Mouse (Mus musculus) mouse trophoblast stem cell (cell line): ENCODE measurements around the gene Bbs9.

Source experiments
- in situ Hi-C, 2 experiments: fragments of 300-500 bp; cut with MseI, MboI; formaldehyde crosslinking; loops; 2 replicates in 1 of 2; 3 replicates in 1 of 2; pipeline ENCODE4 v1.15.1; 2025

Bbs9 gene

GRCm38 (mm10) chr9:22468170-22468898 is 7.2 kb upstream of the Bbs9 start:
- in situ Hi-C loops, result no loop called here

- in situ Hi-C loops, result no loop called here
Measured at GRCm38 (mm10) chr9:22468899-22469259, 6.6 kb upstream of the Bbs9 start.

DNA sequence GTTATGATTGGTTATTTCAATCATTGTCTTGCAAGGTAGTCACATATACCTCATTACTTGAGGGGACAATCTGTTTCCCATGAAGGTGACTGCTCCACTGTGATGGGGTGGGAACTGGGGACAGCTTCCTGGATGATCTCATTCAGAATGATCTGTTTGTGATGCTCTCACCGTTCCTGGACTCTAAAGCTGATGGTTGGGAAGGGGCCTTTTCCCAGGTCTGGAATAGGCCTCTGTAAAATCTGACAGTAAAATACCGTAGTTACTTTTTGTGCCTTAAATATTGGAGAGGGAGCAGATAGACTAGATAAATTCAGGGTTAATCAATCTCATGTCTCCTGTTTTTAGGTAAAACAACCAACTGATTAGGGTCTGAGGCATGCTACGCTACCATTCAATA is 5.9 kb upstream of the Bbs9 start, which contains the start of gene Rp9:
TSS of gene Rp9 (minus strand) at position 101 of the 400 bp plus-strand sequence.
- in situ Hi-C loops, result no loop called here

DNA sequence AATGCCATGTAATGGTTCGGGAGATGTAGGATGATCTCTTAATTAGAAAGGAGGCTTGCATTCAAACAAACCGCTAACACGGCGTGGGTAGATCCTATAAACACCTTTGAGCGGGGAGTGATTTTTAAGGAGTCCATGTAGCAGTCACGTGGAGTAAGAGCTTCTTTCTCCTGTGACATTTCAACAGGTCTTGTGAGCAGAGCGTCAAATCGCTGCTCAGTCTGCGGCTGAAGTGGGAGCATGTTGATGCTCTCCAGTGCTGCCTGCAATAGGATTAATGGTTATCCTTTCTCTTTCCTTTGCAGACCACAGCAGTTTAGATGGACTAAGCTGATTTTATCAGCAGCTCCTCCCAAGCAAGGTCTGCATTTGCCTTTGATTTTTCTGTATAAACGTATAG is 750 bp downstream of the Bbs9 start:
- in situ Hi-C loops, result no loop called here

DNA sequence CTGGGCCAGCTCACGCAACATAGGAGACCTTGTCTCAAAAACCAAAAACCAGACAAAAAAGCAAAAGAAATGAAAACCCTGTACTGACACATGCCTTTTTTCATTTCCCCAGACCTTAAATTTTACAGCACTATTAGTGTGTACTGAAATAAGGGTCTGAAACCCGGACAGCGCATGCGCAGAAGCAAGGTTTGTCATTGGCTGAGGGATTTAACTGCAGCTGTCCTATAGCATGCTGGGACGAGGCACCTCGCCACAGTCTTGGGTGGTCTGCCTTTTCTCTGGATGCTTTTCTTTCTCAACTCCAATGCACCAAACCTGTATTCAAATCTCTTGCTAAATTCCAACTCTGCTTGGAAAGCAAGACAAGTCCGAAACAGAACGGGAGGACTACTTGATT is 3.4 kb downstream of the Bbs9 start:
- in situ Hi-C loops, result no loop called here

GRCm38 (mm10) chr9:22483866-22484561 is 8.5 kb downstream of the Bbs9 start:
- in situ Hi-C loops, result no loop called here

DNA sequence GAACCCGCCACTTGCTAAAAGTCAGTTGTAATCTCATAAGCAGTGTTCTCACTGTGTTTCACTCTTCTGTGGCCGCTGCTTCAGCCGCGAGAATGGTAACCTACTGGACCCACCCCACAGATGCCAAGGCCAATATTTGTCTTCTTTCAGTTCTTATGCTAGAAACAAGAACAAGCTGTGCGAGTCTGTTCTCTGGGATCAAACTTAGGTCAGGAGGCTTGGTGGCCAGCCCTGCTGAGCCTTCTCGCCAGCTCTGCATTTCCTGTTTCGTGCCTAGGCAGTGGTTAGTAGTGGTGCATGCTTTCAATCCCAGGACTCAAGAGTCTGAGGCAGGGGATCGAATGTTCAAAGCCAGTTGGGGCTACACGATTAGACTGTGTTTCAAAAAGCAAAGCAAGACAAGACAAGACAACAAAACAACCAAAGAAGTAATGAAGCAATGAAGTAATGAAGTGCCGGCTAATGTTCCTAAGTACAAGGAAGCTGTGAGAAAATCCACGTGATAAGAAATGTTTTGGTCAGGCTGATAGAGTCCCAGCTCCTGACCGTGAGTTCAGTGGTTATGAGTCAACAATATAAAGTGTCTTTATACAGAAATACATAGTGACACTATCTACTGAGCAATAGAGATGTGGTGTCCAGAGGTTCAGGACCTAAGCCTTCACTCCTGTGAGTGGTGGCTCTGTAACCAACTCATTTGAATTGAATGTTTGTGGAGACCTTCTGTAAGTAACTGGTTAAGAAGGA is 9.2 kb downstream of the Bbs9 start:
- in situ Hi-C loops, result no loop called here

- in situ Hi-C loops, result no loop called here
Measured at GRCm38 (mm10) chr9:22486211-22486610, 10.7 kb downstream of the Bbs9 start.

GRCm38 (mm10) chr9:22488963-22489362 is 13.4 kb downstream of the Bbs9 start:
- in situ Hi-C loops, result no loop called here

GRCm38 (mm10) chr9:22494203-22494807 is 18.8 kb downstream of the Bbs9 start:
- in situ Hi-C loops, result no loop called here

DNA sequence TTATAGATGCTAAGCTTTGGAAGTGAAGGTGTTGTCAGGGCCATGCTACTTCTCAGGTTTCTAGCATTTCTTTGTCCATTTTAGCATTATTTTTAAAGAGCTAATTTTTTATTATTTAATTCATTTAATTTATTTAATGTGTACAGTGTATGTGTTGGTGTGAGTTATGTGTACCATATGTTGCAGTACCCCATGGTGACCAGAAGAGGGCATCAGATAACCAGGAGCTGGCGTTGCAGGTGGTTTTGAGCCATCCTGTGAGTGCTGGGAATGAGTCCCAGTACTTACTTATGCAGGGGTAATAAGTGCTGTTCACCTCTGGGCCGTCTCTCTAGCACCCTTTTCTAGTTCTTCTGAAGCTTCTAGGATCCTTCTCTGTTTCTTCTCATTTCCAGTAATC is 19.6 kb downstream of the Bbs9 start:
- in situ Hi-C loops, result no loop called here

DNA sequence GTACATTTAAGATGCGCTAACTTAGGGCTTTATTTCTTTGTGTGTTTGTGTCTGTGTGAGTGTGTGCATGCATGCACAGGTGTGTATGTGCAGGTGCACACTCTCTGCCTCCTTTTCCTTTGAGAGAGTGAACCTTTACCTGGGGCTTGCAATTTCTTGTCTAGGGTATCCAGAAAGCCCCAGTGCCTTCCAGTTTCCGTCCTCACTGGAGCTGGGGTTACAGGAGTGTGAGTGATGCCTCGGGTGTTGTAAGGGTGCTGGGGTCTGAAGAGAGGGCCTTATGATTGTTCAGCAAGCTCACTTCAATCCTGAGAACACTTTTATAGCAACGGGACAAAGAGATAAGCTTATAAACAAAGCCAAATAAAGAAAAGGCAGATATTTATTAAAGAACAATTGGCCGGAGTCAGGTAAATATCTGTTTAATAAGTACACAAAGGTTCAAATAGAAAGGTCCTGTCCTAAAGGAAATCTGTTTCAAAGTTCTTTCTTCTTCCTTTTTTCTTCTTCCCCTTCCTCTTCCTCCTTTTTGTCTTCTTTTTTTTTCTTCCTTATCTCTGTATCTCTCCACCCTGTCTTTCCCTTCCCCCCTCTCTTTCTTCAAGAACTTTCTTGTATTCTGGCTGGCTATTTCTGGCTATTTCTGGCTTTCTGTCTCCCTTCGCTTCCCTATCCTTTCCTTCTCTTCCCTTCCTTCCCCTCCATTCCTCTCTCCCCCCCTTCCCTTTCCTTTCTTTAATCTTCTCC is 21.7 kb downstream of the Bbs9 start:
- in situ Hi-C loops, result no loop called here

DNA sequence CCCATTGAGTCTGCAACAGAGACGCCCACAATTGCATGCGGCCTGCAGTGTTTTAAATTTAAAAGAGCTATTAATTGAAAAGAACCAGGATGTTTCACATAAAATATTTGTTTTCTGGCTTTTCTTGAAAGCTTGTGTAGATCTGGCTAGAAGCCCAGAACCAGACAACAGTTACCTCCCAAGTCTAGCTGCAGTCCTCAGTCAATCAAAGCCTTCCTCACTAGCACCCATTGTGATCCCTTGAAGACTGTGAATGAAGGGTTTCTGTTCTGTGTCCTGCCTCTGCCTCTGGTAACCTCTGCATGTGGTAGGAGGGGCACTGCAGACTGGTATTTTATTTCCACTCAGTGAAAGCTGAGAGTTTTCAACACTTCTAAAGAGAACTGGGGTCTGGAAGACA is 27.5 kb downstream of the Bbs9 start:
- in situ Hi-C loops, result no loop called here

DNA sequence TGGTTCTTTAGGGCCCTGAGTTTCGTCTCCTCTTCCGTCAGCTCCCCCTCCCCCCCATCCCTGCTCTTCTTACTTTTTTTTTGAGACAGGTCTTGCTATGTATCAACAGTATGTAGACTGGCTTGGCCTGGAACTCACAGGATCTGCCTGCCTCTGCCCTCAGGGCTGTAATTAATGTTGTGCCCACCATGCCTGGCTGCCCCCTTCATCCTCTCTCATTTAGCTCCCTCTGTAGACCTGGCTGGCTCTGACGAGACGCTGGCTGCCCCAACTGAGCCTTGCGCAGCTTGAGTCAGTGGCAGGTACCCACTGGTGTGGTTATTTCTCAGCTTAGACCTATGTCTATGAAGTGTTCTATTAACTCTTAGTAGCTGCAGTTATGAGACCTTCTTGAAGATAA is 28.1 kb downstream of the Bbs9 start:
- in situ Hi-C loops, result no loop called here

DNA sequence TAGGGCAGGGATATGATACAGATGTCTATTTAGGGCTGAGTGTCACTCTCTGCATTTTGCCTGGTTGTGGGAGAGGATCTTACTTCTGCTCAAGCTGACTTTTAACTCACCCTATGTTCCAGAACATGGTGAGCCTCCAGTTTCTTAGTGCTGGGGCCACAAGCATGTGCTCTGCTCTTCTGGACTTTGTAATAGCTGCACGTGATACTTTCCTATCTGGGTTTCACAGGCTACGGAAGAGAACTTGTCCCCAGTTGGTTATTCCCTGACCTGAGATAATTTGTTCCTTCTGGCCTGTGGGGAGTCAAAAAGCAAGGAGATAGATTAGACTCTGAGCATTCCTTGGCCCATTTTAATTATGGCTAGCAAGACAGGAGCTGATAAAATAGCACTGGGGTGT is 30.1 kb downstream of the Bbs9 start:
- in situ Hi-C loops, result no loop called here

DNA sequence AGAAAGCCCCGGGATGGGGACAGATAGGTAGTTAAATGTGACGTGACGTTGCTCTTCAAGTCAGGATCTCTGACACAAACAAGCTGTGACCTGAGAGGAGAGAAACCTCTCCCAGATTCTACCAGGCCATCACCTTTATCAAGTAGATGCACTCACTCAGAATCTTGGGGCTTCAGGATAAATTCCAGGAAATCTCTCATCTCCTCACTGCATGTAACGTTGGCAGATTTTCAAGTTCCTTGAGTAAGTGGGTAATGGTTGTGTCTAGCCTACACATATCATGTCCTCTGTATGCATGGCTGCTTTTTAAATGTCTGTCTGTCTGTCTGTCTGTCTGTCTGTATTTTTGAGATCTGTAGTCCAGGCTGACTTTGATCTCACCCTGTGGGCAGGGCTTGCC is 39.6 kb downstream of the Bbs9 start:
- in situ Hi-C loops, result no loop called here

DNA sequence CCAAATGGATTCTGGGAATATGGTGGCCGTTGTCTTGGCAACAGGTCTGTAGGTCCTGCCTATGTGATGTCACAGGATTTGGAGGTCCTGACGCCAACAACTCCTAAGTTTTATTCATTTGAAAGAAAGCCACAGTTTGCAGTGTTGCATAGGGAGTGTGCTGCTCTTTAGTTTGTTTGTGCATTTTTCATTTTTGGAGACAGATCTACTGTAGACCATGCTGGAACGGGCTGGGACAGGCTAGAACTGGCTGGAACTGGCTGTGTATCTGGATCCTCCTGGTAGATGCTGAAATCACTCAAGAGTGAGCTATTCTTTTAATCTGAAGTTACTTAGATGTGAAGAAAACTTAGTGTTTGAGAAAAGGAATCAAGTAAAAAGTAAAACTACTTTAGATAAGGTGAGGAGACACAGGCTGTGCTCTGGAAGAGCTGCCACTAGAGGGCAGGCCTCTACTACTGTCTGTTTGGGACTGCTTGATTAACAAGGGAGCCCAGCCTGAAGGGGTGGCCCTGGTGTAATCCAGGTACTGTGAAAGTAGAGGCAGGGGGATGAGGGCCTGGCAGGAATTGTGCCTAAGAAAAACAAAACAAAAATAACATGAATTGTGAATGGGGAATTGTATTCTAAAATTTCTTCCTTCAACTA is 43.0 kb downstream of the Bbs9 start:
- in situ Hi-C loops, result no loop called here

DNA sequence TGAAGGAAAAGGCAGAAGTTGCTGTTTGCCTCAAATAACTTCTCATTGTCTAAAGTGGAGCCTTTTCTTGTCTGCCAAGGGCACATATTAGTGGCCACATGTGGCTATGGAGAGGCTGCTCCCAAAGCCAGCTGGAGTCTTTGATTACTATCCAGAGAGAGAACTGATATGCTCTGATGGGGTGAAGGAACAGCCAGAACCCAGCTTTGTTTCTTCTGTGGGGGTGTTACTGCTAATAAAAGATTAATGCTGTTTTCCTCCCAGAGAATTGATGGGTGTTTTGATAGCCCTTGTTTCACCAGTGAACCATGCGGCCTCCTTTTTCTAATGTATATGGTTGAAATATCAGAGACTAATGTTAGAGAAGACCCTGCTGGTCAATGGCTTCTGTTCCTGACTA is 47.9 kb downstream of the Bbs9 start:
- in situ Hi-C loops, result no loop called here

- in situ Hi-C loops, result no loop called here
Measured at GRCm38 (mm10) chr9:22530734-22531489, 55.4 kb downstream of the Bbs9 start.

GRCm38 (mm10) chr9:22532112-22532511 is 56.6 kb downstream of the Bbs9 start:
- in situ Hi-C loops, result no loop called here
